Mouse (Mus musculus) thymus, postnatal 25 days (tissue): ENCODE results near the gene Map3k13.

Experiments
- DNase-seq: peaks from one replicate; pipeline ENCODE4 v3.0.0; 2022

The Map3k13 gene

DNA sequence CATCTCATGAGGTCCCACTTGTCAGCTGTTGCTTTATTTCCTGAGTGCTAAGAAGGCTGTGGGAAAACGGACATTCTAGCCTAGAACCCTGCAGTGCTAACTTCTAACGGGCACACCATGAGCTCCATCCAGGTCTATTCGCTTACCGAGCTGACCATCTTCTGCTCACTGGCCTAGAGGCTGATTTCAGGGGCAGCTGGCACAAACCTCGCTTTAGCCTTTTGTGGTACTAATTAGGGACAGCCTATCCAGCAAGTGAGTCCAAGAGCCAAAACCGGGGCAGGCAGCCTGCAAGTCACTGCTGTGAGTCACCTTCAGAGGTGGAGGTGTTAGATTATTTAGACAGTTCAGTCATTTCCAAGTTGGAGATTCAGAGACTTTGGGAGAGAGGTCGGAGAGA is 122.5 kb downstream of the Map3k13 start:
- DNase-seq: no peak

GRCm38 (mm10) chr16:21928471-21928870 is 134.3 kb downstream of the Map3k13 start:
- no peak for DNase-seq

- DNase-seq: peak; percentile 95
These were observed 152.9 kb downstream of the Map3k13 start, which contains the start of gene Tmem41a for GRCm38 (mm10) chr16:21946761-21947715. Gene Tmem41a (minus strand): TSS chr16:21947552.

DNA sequence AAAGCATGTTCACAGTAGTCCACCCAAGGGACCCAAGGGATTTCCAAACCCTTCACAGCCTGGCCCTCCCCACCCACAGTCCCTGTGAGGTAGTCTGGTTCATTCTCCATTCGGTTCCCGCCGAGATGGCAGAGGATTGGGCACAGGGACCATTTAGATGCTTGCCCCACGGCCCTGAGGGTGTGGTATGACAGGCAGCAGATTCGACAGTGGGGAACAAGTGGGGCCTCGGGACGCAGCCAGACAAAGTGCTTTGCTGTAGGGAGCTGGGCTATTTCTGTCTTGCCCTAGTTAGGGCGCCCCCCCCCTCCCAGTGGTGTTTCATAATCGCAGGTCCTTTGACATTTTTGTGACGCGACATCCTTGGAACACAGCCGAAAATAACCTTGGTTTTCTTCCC is 161.4 kb downstream of the Map3k13 start:
- no peak for DNase-seq

- DNase-seq: no peak
These were observed 171.4 kb downstream of the Map3k13 start for GRCm38 (mm10) chr16:21965576-21965975.

- DNase-seq: no peak
These were observed 175.7 kb downstream of the Map3k13 start for GRCm38 (mm10) chr16:21969874-21970273.

- no peak for DNase-seq
These were observed 176.4 kb downstream of the Map3k13 start for GRCm38 (mm10) chr16:21970536-21970935.

DNA sequence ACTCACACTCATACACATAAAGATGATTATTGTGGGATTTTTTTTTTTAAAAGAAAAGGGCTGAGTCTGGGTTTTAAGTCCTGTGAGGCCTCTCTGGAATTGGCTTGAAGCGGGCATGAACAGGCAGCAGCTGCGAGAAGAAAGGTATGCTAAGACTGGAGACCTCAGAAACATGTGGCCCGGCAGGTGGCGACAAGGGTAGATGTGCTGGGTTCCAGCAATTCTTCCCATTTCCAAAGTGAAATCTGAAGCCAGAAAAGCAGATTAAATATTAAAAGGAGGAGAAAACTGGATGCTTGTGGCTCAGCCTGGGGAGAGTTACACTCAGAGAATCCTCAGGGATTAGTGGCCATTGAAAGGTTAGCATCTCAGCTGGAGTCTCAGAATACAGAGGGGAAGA is 177.3 kb downstream of the Map3k13 start:
- DNase-seq: no peak

- DNase-seq: no peak
These were observed 182.1 kb downstream of the Map3k13 start for GRCm38 (mm10) chr16:21976203-21976602.

GRCm38 (mm10) chr16:21977347-21977746 is 183.2 kb downstream of the Map3k13 start:
- DNase-seq: no peak
